Mouse (Mus musculus) lung, adult 2 months (tissue): ENCODE measurements around the gene Sox2. TPM values are rescaled to one million over a fixed set of nuclear protein-coding genes. Genes with fewer than 3 reads are reported as not detected.
A peak's percentile ranks its signal among the peaks of the same experiment; 100 is the strongest.

Experiments
- DNase-seq: peaks from one replicate; pipeline ENCODE4 v3.0.0; 2022
- H3K4me1 ChIP-seq: fragments of 200-500 bp; 2 replicates; pipeline ENCODE4 v1.6.1; 2011; ENCODE audit warnings: low read length; ENCODE audit not compliant: control insufficient read depth, insufficient read depth
- H3K4me3 ChIP-seq: fragments of 200-500 bp; replicated peaks from 2 replicates; pipeline ENCODE3; 2011; ENCODE audit warnings: low read depth, mild to moderate bottlenecking, control low read depth, low read length; ENCODE audit errors: extremely low read depth
- CTCF ChIP-seq: fragments of 200-500 bp; IDR thresholded peaks from 2 replicates; pipeline ENCODE4 v1.5.1; 2011; ENCODE audit warnings: mild to moderate bottlenecking, low read length, control low read depth; ENCODE audit not compliant: insufficient read depth
- POLR2A ChIP-seq: fragments of 200-500 bp; IDR thresholded peaks from 2 replicates; pipeline ENCODE4 v1.6.1; 2011; ENCODE audit warnings: low read depth, mild to moderate bottlenecking, control low read depth, low read length, borderline replicate concordance; ENCODE audit errors: extremely low read depth
- WGBS: fragments of 180-500 bp; shearing (Covaris S2); methylation state at CpG from one replicate; pipeline ENCODE4 v1.1.7; 2018; 5-methylcytosine and 5-hydroxymethylcytosine counted together
- polyA plus RNA-seq: library from polyadenylated mRNA; depleted of rRNA; stranded (reverse); fragments of >200 nt; gene quantifications from 2 replicates; pipeline ENCODE4 v1.2.3, GENCODE M21; 2012

Gene Sox2
- polyA plus RNA-seq, 1 experiment = 16.0 TPM

GRCm38 (mm10) chr3:34664636-34665531, 14.7 kb downstream of the Sox2 start:
- H3K4me1 ChIP-seq = no peaks in the 10 kb centered on the region
- peak overlapping the region; percentile 52 for H3K4me3 ChIP-seq
- no peak for TF ChIP-seq POLR2A
- no peak for TF ChIP-seq CTCF
- DNase-seq = no peak
- 2% methylated on average over 31 of the region's 31 CpGs for WGBS

GRCm38 (mm10) chr3:34665751-34666665, 15.8 kb downstream of the Sox2 start:
- DNase-seq = no peak
- Histone ChIP-seq H3K4me1 (no peaks in the 10 kb centered on the region), H3K4me3 (no peak overlapping the region)
- WGBS = 6% methylated on average over 10 of the region's 10 CpGs
- TF ChIP-seq CTCF = no peak
- no peak for TF ChIP-seq POLR2A

GRCm38 (mm10) chr3:34667180-34667579, 17.0 kb downstream of the Sox2 start:
- WGBS = 40% methylated on average over 2 of the region's 2 CpGs
- no peaks in the 10 kb centered on the region for H3K4me1 ChIP-seq
- no peak for DNase-seq
- no peak overlapping the region for H3K4me3 ChIP-seq
- TF ChIP-seq CTCF = no peak
- no peak for TF ChIP-seq POLR2A

DNA sequence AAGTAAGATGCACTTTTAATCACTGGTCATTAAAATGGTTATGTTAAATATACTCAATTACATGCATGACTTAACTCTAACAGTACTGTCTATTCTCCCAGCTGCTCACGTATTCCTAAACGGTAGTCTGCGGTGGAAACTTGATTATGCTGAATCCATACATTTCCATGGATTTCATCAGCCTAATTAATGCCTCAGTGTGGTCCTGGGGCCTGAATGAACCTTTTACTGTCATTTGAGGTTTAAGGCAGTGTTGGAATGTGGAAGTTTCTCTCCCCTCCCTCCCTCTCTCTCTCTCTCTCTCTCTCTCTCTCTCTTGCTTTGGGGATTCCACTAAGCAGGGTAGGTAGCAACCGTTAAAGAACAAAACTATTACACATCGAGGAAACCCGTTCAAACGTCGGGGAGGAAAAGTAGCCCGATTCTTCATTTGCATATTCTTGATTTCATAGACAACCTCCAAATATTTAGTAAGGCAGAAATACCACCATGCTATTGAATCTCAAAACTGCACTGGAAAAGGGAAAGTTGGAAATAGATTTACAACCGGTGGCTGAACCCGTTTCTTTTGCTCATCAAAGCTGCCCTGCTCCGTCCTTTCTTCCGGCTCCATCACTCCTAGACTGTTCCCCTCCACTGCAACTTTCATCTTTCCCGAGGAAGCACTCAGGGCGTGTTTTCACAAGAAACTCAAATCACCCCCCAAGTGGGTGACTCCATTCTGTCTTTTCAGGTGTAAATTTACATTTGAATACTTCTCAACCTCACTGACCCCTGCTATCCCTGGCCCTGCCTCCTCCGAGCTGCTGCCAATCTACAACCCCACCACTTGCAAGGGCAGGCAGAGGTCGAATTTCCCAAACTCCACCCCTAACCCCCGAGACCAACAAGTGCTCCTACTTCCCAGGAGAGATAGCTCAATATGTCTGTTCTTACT, 17.9 kb downstream of the Sox2 start:
- no peak for DNase-seq
- WGBS = 9% methylated on average over 18 of the region's 18 CpGs
- no peaks in the 10 kb centered on the region for H3K4me1 ChIP-seq
- TF ChIP-seq CTCF = no peak
- TF ChIP-seq POLR2A = no peak
- no peak overlapping the region for H3K4me3 ChIP-seq

DNA sequence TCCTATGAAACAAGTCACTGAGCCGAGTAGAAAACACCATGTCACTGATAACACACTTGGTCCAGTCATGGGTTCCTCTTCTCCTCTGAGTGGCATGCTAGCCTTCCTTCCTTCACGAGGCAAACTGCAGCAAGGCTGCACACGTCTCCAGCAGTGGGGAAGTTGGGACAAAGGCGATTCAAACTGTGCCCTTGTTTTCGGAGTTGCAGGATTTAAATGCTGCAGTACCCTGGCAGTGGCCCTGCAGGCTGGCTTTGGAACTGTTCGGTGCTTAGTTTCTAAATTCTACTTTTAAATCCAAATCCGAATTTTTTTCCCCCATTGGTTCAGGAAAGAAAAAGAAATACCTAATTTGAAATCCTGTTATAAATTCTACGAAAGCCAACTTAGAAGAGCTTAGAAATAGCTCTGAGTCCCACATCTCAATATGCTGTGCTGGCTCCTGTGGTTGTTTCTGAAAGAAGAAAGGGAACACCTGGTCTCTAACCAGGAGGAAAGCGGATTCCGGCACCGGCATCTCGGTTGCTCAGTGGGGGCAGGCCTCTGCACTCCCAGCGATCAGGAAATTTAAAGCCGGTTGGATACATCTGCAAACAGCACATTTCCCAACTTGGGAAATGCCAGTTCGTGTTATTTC, 20.9 kb downstream of the Sox2 start:
- 18% methylated on average over 15 of the region's 15 CpGs for WGBS
- TF ChIP-seq POLR2A (no peak), CTCF (no peak)
- no peak for DNase-seq
- H3K4me1 ChIP-seq = no peaks in the 10 kb centered on the region
- H3K4me3 ChIP-seq = no peak overlapping the region

DNA sequence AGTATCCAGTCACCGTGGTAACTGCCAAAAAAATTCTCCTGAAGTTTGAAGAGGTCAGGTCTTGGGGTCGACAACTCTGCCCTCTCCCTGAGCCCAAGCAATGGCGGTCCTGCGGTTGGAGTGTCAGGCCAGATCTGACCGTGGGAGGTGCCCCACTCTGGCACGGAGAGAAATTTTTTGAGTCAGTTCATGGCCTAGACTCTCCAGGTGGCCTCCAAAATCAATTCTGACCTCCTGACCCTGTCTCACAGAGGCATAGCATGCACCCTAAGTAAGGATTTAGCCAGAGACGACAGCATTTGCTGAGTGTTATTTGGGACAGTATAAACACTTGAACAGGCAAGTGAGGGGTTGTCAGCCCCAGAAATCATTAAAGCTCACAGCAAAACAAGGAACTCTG, 28.6 kb downstream of the Sox2 start:
- Histone ChIP-seq H3K4me1 (no peaks in the 10 kb centered on the region), H3K4me3 (no peak overlapping the region)
- no peak for DNase-seq
- TF ChIP-seq CTCF = no peak
- WGBS = 26% methylated on average over 7 of the region's 7 CpGs

DNA sequence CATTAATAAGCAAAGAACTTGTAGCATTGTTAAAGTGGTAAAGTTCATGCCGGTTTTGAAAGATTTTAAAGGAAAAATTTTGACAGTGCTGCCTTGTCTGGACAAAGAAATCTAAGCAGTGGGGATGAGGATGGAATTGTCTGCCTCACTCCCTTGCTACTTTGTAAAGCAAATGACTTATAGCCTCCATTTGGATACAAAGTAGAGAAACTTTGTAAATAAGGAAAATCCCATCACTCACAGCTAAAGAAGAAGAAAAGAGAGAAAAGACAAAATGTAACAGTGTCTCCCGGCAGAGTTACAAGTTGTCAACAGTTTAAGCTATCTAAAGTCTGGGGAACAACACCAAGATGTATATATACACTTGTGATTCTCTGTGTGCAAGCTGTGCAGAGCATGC, 29.2 kb downstream of the Sox2 start:
- TF ChIP-seq POLR2A = no peak
- no peak for TF ChIP-seq CTCF
- Histone ChIP-seq H3K4me1 (no peaks in the 10 kb centered on the region), H3K4me3 (no peak overlapping the region)
- DNase-seq = no peak
- WGBS = 38% methylated on average over 2 of the region's 2 CpGs

- TF ChIP-seq CTCF (no peak), POLR2A (no peak)
- DNase-seq = no peak
- 36% methylated on average over 3 of the region's 3 CpGs for WGBS
- Histone ChIP-seq H3K4me3 (no peak overlapping the region), H3K4me1 (no peaks in the 10 kb centered on the region)
Observed at GRCm38 (mm10) chr3:34679921-34680320, 29.7 kb downstream of the Sox2 start.
